Mouse (Mus musculus): ENCODE measurements at regions not wholly inside any gene's neighbourhood (a gene's known extent, or its start where the extent isn't known, plus 50 kb on each side); places are given as distances from the start of the nearest gene placed in this dataset.

DNA sequence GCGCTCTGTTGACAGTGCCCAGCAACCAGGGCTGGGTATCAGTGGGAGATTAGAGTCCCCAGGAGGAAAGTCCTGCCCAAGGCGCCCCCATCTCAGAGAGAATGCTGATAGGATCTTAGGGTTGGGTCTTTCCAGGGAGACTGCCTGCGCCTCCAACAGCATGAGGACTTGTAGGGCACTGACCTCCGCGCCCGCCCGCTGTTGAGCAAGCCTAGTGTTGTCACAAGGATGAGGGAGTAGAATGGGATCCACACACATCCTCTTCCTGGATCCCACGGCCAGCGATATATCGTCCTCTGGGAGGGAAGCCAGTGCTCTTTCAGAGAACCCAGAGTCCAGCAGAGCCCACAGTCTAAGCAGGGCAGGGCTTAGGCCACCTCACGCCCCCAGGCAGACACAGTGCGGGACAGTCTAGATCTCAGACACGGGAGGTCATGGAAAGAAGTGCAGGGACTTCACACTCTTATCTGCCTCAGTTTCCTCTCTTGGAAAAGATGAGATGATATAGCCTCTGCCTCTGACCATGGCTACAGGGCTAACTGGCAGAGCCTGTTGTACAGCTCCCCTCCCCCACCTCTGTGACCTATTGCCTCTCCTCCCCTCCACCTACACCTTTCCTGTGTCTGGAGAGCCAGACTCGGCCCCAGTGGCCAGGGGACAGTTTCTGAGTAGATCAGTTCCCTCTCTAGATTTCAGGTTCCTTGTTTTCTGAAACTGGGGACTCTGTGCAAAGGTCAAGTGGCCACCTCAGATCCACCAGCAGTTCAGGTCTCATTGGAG, 52.0 kb upstream of the Dusp5 start:
- peaks cover 3% of the 10 kb centered on the region for H3K27me3 ChIP-seq
- DNase-seq (ENCODE audit: low read depth, low spot score) (no peak), ATAC-seq (no peak)
- ChIA-PET POLR2A (no interaction called here), CTCF (no interaction called here)
- no peak for TF ChIP-seq CTCF (IDR thresholded peaks at IDR 0.05)
- in situ Hi-C loops (cut with MboI; ENCODE audit: low pct_unique_long_range_greater_than_20kb), result no loop called here

DNA sequence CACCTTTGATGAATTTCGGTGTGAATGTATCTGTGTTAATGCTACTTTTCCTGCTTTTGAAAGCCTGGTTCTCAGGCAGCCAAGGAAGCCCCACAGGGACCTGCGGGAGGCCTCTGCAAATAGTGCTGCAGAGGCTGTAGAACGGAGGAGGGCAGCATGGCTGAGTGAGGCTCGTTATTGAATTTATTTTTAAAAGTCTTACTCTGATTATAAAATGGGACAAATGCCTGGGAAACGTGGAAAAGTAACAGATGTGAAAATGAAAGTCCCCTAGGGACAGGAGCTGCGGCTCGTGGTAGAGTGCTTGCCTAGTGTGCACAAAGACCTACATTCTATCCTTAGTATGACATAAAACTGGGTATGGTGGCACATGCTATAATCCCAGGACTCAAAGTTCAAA, 59.7 kb upstream of the Dusp5 start:
- no peak for ATAC-seq
- CTCF ChIA-PET, result interaction anchor here (1.1 to 1.3 kb wide), 3 partner anchors 11 to 26 kb away, joined by 3 to 4 read pairs (median 3); no protein-coding TSS in a partner anchor

GRCm38 (mm10) chr19:53464681-53465080, 64.2 kb upstream of the Dusp5 start:
- POLR2A ChIA-PET, result no interaction called here

More for the DNA sequence above, 59.7 kb upstream of the Dusp5 start:
- POLR2A ChIA-PET, result interaction anchor here (0.5 kb wide), 1 partner anchor 16 kb away, joined by 3 read pairs; no protein-coding TSS in a partner anchor
- in situ Hi-C loops (cut with MboI; ENCODE audit: low pct_unique_long_range_greater_than_20kb), result no loop called here
- TF ChIP-seq CTCF (IDR thresholded peaks at IDR 0.05), result no peak
- no peaks in the 10 kb centered on the region for H3K27me3 ChIP-seq
- DNase-seq (ENCODE audit: low read depth, low spot score), result no peak

GRCm38 (mm10) chr19:53464135-53464534, 64.8 kb upstream of the Dusp5 start:
- in situ Hi-C loops (cut with MboI; ENCODE audit: low pct_unique_long_range_greater_than_20kb), result no loop called here

More at GRCm38 (mm10) chr19:53464681-53465080, 64.2 kb upstream of the Dusp5 start:
- CTCF ChIA-PET, result no interaction called here
- no peak for TF ChIP-seq CTCF (IDR thresholded peaks at IDR 0.05)
- ATAC-seq (no peak), DNase-seq (ENCODE audit: low read depth, low spot score) (no peak)
- in situ Hi-C loops (cut with MboI; ENCODE audit: low pct_unique_long_range_greater_than_20kb), result no loop called here
- no peaks in the 10 kb centered on the region for H3K27me3 ChIP-seq

GRCm38 (mm10) chr19:53461025-53462015, 67.6 kb upstream of the Dusp5 start:
- TF ChIP-seq CTCF (IDR thresholded peaks at IDR 0.05), result no peak
- CTCF ChIA-PET, result interaction anchor here (1.1 to 1.2 kb wide), 2 partner anchors 10 to 57 kb away, joined by 3 to 4 read pairs; no protein-coding TSS in a partner anchor
- ATAC-seq (peak; percentile 23), DNase-seq (ENCODE audit: low read depth, low spot score) (no peak)
- POLR2A ChIA-PET, result interaction anchor here (0.6 kb wide), 1 partner anchor 67 kb away, joined by 4 read pairs; no protein-coding TSS in a partner anchor
- H3K27me3 ChIP-seq, result no peaks in the 10 kb centered on the region
- in situ Hi-C loops (cut with MboI; ENCODE audit: low pct_unique_long_range_greater_than_20kb), result no loop called here

More at GRCm38 (mm10) chr19:53464135-53464534, 64.8 kb upstream of the Dusp5 start:
- ChIA-PET POLR2A (interaction anchor here (0.6 kb wide), 1 partner anchor 72 kb away, joined by 3 read pairs; no protein-coding TSS in a partner anchor), CTCF (no interaction called here)
- DNase-seq (ENCODE audit: low read depth, low spot score) (no peak), ATAC-seq (no peak)
- no peaks in the 10 kb centered on the region for H3K27me3 ChIP-seq
- no peak for TF ChIP-seq CTCF (IDR thresholded peaks at IDR 0.05)

GRCm38 (mm10) chr19:53460312-53461024, 68.4 kb upstream of the Dusp5 start:
- CTCF ChIA-PET, result interaction anchor here (1.1 to 1.2 kb wide), 2 partner anchors 9 to 58 kb away, joined by 3 to 4 read pairs; no protein-coding TSS in a partner anchor
- DNase-seq (ENCODE audit: low read depth, low spot score) (no peak), ATAC-seq (no peak)
- POLR2A ChIA-PET, result no interaction called here
- in situ Hi-C loops (cut with MboI; ENCODE audit: low pct_unique_long_range_greater_than_20kb), result no loop called here
- TF ChIP-seq CTCF (IDR thresholded peaks at IDR 0.05), result no peak
- H3K27me3 ChIP-seq, result no peaks in the 10 kb centered on the region

GRCm38 (mm10) chr19:53459407-53459788, 69.0 kb upstream of the Smndc1 start:
- DNase-seq (ENCODE audit: low read depth, low spot score) (no peak), ATAC-seq (no peak)
- H3K27me3 ChIP-seq, result no peaks in the 10 kb centered on the region
- ChIA-PET POLR2A (no interaction called here), CTCF (no interaction called here)
- TF ChIP-seq CTCF (IDR thresholded peaks at IDR 0.05), result no peak
- in situ Hi-C loops (cut with MboI; ENCODE audit: low pct_unique_long_range_greater_than_20kb), result no loop called here

DNA sequence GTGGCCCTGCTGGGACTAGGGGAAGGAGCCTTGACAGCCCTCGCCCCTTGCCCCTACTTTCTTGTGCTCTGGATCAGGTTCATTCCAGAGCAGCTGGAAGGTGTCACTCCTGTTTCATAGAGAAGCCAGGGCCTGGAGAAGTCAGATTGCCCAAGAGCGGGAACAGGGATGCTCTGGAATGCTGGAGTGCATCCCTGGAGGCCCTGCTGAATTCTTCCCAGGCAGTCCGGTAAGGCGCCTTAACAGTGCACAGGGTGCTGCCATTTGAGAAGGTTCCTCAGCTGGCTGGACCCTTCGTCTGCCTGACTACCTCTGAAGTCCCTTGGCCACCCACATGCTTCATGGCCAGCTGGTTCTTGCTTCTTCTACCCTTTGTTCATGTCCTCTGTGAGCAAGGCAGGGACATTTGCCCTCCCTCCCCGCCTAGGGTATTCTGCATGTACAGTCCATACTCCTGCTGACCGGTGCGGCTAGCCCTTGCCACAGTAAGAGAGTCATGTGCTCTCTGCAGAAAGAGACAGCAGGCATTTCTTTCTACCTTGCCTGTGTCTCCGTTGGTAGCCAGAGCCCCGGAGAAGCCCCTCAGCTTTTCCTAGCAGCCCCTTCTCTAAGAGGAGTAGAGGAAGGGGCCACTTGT, 68.5 kb upstream of the Smndc1 start:
- CTCF ChIA-PET, result interaction anchor here (0.8 kb wide), 1 partner anchor 10 kb away, joined by 3 read pairs; no protein-coding TSS in a partner anchor
- in situ Hi-C loops (cut with MboI; ENCODE audit: low pct_unique_long_range_greater_than_20kb), result no loop called here
- no peak for DNase-seq (ENCODE audit: low read depth, low spot score)

GRCm38 (mm10) chr19:53456681-53457080, 66.3 kb upstream of the Smndc1 start:
- in situ Hi-C loops (cut with MboI; ENCODE audit: low pct_unique_long_range_greater_than_20kb), result no loop called here
- ATAC-seq (no peak), DNase-seq (ENCODE audit: low read depth, low spot score) (no peak)
- CTCF ChIA-PET, result interaction anchor here (2.4 kb wide), 1 partner anchor 35 kb away, joined by 6 read pairs; no protein-coding TSS in a partner anchor
- H3K27me3 ChIP-seq, result no peaks in the 10 kb centered on the region
- no peak for TF ChIP-seq CTCF (IDR thresholded peaks at IDR 0.05)
- POLR2A ChIA-PET, result interaction anchor here (1.0 kb wide), 1 partner anchor 72 kb away, joined by 3 read pairs; no protein-coding TSS in a partner anchor

More for the DNA sequence above, 68.5 kb upstream of the Smndc1 start:
- POLR2A ChIA-PET, result interaction anchor here (1.7 kb wide), 1 partner anchor 70 kb away, joined by 4 read pairs; the partner anchor contains the start of gene Dusp5
- no peaks in the 10 kb centered on the region for H3K27me3 ChIP-seq
- ATAC-seq, result no peak
- no peak for TF ChIP-seq CTCF (IDR thresholded peaks at IDR 0.05)

Measured in Patski (cell line).